Mouse (Mus musculus): ENCODE measurements at regions not wholly inside any gene's neighbourhood (a gene's known extent, or its start where the extent isn't known, plus 50 kb on each side); places are given as distances from the start of the nearest gene placed in this dataset.

GRCm38 (mm10) chr2:169493609-169494275 is 93.8 kb downstream of the Gm11011 start:
- WGBS: 58% methylated on average over 16 of the region's 16 CpGs
- Histone ChIP-seq H3K27ac (no peak overlapping the region), H3K4me3 (replicated peaks) (no peak overlapping the region), H3K9ac (replicated peaks) (no peak overlapping the region), H3K36me3 (no peaks in the 10 kb centered on the region), H3K4me2 (replicated peaks) (no peak overlapping the region), H3K4me1 (replicated peaks) (peaks cover 12% of the 10 kb centered on the region; the same call in 1 of the 2 replicates), H3K27me3 (no peaks in the 10 kb centered on the region; the same call in 1 of the 2 replicates), H3K9me3 (no peaks in the 10 kb centered on the region)
- no peak for ATAC-seq

GRCm38 (mm10) chr2:169483934-169484333 is 103.6 kb downstream of the Gm11011 start:
- Histone ChIP-seq H3K27me3 (no peaks in the 10 kb centered on the region), H3K4me2 (replicated peaks) (no peak overlapping the region), H3K9me3 (no peaks in the 10 kb centered on the region), H3K9ac (replicated peaks) (no peak overlapping the region), H3K4me1 (replicated peaks) (no peaks in the 10 kb centered on the region), H3K4me3 (replicated peaks) (no peak overlapping the region), H3K27ac (no peak overlapping the region), H3K36me3 (no peaks in the 10 kb centered on the region)
- 83% methylated on average over 8 of the region's 8 CpGs for WGBS
- ATAC-seq: no peak

GRCm38 (mm10) chr2:169481731-169482465 is 105.6 kb downstream of the Gm11011 start:
- no peak for ATAC-seq
- H3K9ac ChIP-seq (replicated peaks): no peak overlapping the region
- no peaks in the 10 kb centered on the region for H3K27me3 ChIP-seq
- H3K27ac ChIP-seq: no peak overlapping the region
- no peak overlapping the region for H3K4me3 ChIP-seq (replicated peaks)
- H3K36me3 ChIP-seq: no peaks in the 10 kb centered on the region
- H3K9me3 ChIP-seq: 0 out of 2 replicates have a peak, but pooled peaks cover 3% of the 10 kb centered on the region
- no peak overlapping the region for H3K4me2 ChIP-seq (replicated peaks)
- no peaks in the 10 kb centered on the region for H3K4me1 ChIP-seq (replicated peaks)
- WGBS: 75% methylated on average over 15 of the region's 15 CpGs

GRCm38 (mm10) chr2:169474418-169475112 is 113.0 kb downstream of the Gm11011 start:
- Histone ChIP-seq H3K27me3 (no peaks in the 10 kb centered on the region), H3K4me2 (replicated peaks) (no peak overlapping the region), H3K27ac (no peak overlapping the region), H3K4me1 (replicated peaks) (peaks cover 9% of the 10 kb centered on the region), H3K4me3 (replicated peaks) (no peak overlapping the region), H3K36me3 (no peaks in the 10 kb centered on the region), H3K9ac (replicated peaks) (no peak overlapping the region), H3K9me3 (0 out of 2 replicates have a peak, but pooled peaks cover 3% of the 10 kb centered on the region)
- WGBS: 18% methylated on average over 9 of the region's 9 CpGs
- 0 out of 2 replicates have a peak, but pooled peaks have one; percentile 45 for ATAC-seq

- Histone ChIP-seq H3K4me1 (replicated peaks) (peaks cover 20% of the 10 kb centered on the region), H3K4me2 (replicated peaks) (no peak overlapping the region), H3K36me3 (no peaks in the 10 kb centered on the region), H3K27ac (no peak overlapping the region; the same call in 1 of the 2 replicates), H3K9me3 (no peaks in the 10 kb centered on the region), H3K4me3 (replicated peaks) (no peak overlapping the region), H3K9ac (replicated peaks) (no peak overlapping the region), H3K27me3 (no peaks in the 10 kb centered on the region)
- ATAC-seq: no peak
- WGBS: 69% methylated on average over 10 of the region's 10 CpGs
These were observed 118.0 kb downstream of the Gm11011 start for GRCm38 (mm10) chr2:169469538-169469937.

GRCm38 (mm10) chr2:169467621-169468020 is 119.9 kb downstream of the Gm11011 start:
- WGBS: 82% methylated on average over 6 of the region's 6 CpGs
- H3K27ac ChIP-seq: no peak overlapping the region
- H3K4me2 ChIP-seq (replicated peaks): no peak overlapping the region
- H3K27me3 ChIP-seq: no peaks in the 10 kb centered on the region
- H3K9me3 ChIP-seq: no peaks in the 10 kb centered on the region
- no peaks in the 10 kb centered on the region for H3K36me3 ChIP-seq
- no peak overlapping the region for H3K9ac ChIP-seq (replicated peaks)
- ATAC-seq: no peak
- no peak overlapping the region for H3K4me3 ChIP-seq (replicated peaks)
- H3K4me1 ChIP-seq (replicated peaks): peaks cover 15% of the 10 kb centered on the region; the same call in 1 of the 2 replicates

GRCm38 (mm10) chr2:169464106-169464505 is 123.4 kb downstream of the Gm11011 start:
- Histone ChIP-seq H3K36me3 (no peaks in the 10 kb centered on the region), H3K27me3 (no peaks in the 10 kb centered on the region), H3K27ac (no peak overlapping the region), H3K9me3 (0 out of 2 replicates have a peak, but pooled peaks cover 2% of the 10 kb centered on the region), H3K4me2 (replicated peaks) (no peak overlapping the region), H3K4me3 (replicated peaks) (no peak overlapping the region), H3K4me1 (replicated peaks) (0 out of 2 replicates have a peak, but pooled peaks cover 14% of the 10 kb centered on the region), H3K9ac (replicated peaks) (no peak overlapping the region)
- ATAC-seq: no peak
- WGBS: 89% methylated on average over 5 of the region's 5 CpGs

GRCm38 (mm10) chr2:169461491-169462039 is 126.0 kb downstream of the Gm11011 start:
- Histone ChIP-seq H3K36me3 (no peaks in the 10 kb centered on the region), H3K4me3 (replicated peaks) (no peak overlapping the region), H3K27me3 (no peaks in the 10 kb centered on the region), H3K4me2 (replicated peaks) (no peak overlapping the region), H3K9me3 (0 out of 2 replicates have a peak, but pooled peaks cover 3% of the 10 kb centered on the region), H3K27ac (no peak overlapping the region), H3K4me1 (replicated peaks) (0 out of 2 replicates have a peak, but pooled peaks cover 4% of the 10 kb centered on the region), H3K9ac (replicated peaks) (no peak overlapping the region)
- 0 out of 2 replicates have a peak, but pooled peaks have one; percentile 34 for ATAC-seq
- 67% methylated on average over 12 of the region's 12 CpGs for WGBS

GRCm38 (mm10) chr2:169452956-169453355 is 134.6 kb downstream of the Gm11011 start:
- no peak for ATAC-seq
- no peak overlapping the region for H3K9ac ChIP-seq (replicated peaks)
- H3K4me3 ChIP-seq (replicated peaks): no peak overlapping the region
- H3K9me3 ChIP-seq: no peaks in the 10 kb centered on the region
- H3K36me3 ChIP-seq: no peaks in the 10 kb centered on the region
- WGBS: 93% methylated on average over 8 of the region's 8 CpGs
- H3K4me1 ChIP-seq (replicated peaks): no peaks in the 10 kb centered on the region
- H3K4me2 ChIP-seq (replicated peaks): no peak overlapping the region
- no peak overlapping the region for H3K27ac ChIP-seq
- no peaks in the 10 kb centered on the region for H3K27me3 ChIP-seq

GRCm38 (mm10) chr2:169450801-169451200 is 136.7 kb downstream of the Gm11011 start:
- no peaks in the 10 kb centered on the region for H3K9me3 ChIP-seq
- no peaks in the 10 kb centered on the region for H3K36me3 ChIP-seq
- WGBS: 91% methylated on average over 6 of the region's 6 CpGs
- H3K27me3 ChIP-seq: no peaks in the 10 kb centered on the region
- peaks cover 3% of the 10 kb centered on the region for H3K4me1 ChIP-seq (replicated peaks)
- no peak overlapping the region for H3K4me3 ChIP-seq (replicated peaks)
- no peak overlapping the region for H3K4me2 ChIP-seq (replicated peaks)
- no peak for ATAC-seq
- no peak overlapping the region for H3K27ac ChIP-seq
- no peak overlapping the region for H3K9ac ChIP-seq (replicated peaks)

GRCm38 (mm10) chr2:169447495-169448280 is 139.9 kb downstream of the Gm11011 start:
- H3K27ac ChIP-seq: no peak overlapping the region
- WGBS: 72% methylated on average over 6 of the region's 6 CpGs
- no peaks in the 10 kb centered on the region for H3K9me3 ChIP-seq
- no peak for ATAC-seq
- no peaks in the 10 kb centered on the region for H3K27me3 ChIP-seq
- H3K9ac ChIP-seq (replicated peaks): no peak overlapping the region
- H3K4me1 ChIP-seq (replicated peaks): peaks cover 15% of the 10 kb centered on the region
- H3K4me2 ChIP-seq (replicated peaks): no peak overlapping the region
- no peaks in the 10 kb centered on the region for H3K36me3 ChIP-seq
- H3K4me3 ChIP-seq (replicated peaks): no peak overlapping the region
